Mouse (Mus musculus) neural tube, embryonic 14.5 days (tissue): ENCODE data around the gene C1qtnf5. TPM values are rescaled to one million over a fixed set of nuclear protein-coding genes. Genes with fewer than 3 reads are reported as not detected.
"Not testable (repeated sequence)": the region's sequence is repeated elsewhere in the genome, so short reads cannot be mapped to it uniquely, and the experiment has no call there.

Experiments
- ATAC-seq: fragments of 200-750 bp; cut with Nextera tagmentation; 2 replicates; pipeline ENCODE4 v1.8.0; 2017; ENCODE audit warnings: low read depth, mild to moderate bottlenecking, moderate TSS enrichment, moderate library complexity
- H3K27ac ChIP-seq: fragments of 300-500 bp; sonication (generic); 2 replicates; pipeline ENCODE4 v1.5.1; 2014; ENCODE audit warnings: low read depth, mild to moderate bottlenecking, control low read depth, low read length, moderate library complexity, mixed read lengths
- H3K27me3 ChIP-seq: fragments of 300-500 bp; sonication (generic); 2 replicates; pipeline ENCODE4 v1.6.1; 2014; ENCODE audit warnings: low read length; ENCODE audit not compliant: control insufficient read depth, insufficient read depth
- H3K36me3 ChIP-seq: fragments of 300-500 bp; sonication (generic); 2 replicates; pipeline ENCODE4 v1.6.1; 2014; ENCODE audit warnings: low read length, mixed read lengths; ENCODE audit not compliant: control insufficient read depth, insufficient read depth
- H3K4me1 ChIP-seq: fragments of 300-500 bp; sonication (generic); 2 replicates; pipeline ENCODE4 v1.6.1; 2014; ENCODE audit warnings: low read length; ENCODE audit not compliant: control insufficient read depth, insufficient read depth
- H3K4me2 ChIP-seq: fragments of 300-500 bp; sonication (generic); 2 replicates; pipeline ENCODE4 v1.6.1; 2014; ENCODE audit warnings: mild to moderate bottlenecking, low read depth, low read length, control low read depth
- H3K4me3 ChIP-seq: fragments of 300-500 bp; sonication (generic); 2 replicates; pipeline ENCODE4 v1.5.1; 2014; ENCODE audit warnings: low read depth, low read length, control low read depth, mixed read lengths
- H3K9ac ChIP-seq: fragments of 300-500 bp; sonication (generic); replicated peaks from 2 replicates; pipeline ENCODE4 v1.6.1; 2014; ENCODE audit warnings: low read depth, mild to moderate bottlenecking, control low read depth, low read length, mixed read lengths
- H3K9me3 ChIP-seq: fragments of 300-500 bp; sonication (generic); 2 replicates; pipeline ENCODE4 v1.6.1; 2016; ENCODE audit warnings: low read length; ENCODE audit not compliant: control insufficient read depth
- WGBS: fragments of 180-500 bp; shearing (Covaris S2); extraction: QIAGEN DNeasy Blood & Tissue Kit; methylation state at CpG from one replicate; pipeline ENCODE4 v1.1.7; 2014; 5-methylcytosine and 5-hydroxymethylcytosine counted together
- polyA plus RNA-seq: library from polyadenylated mRNA; unstranded; fragments of >200 nt; fragmentation: Nextera tagmentation; extraction: Ambion mirVana; gene quantifications from 2 replicates; pipeline ENCODE4 v1.2.1, GENCODE M21; 2014

Gene C1qtnf5
- polyA plus RNA-seq, 1 experiment from 2014 or later: 8.0 TPM

- H3K4me2 ChIP-seq: peak overlapping the region; percentile 14; the same call in 1 of the 2 replicates
- H3K9me3 ChIP-seq: no peaks in the 10 kb centered on the region
- no peaks in the 10 kb centered on the region for H3K27me3 ChIP-seq
- no peak overlapping the region for H3K4me3 ChIP-seq
- peaks cover 36% of the 10 kb centered on the region for H3K4me1 ChIP-seq
- WGBS: 28% methylated on average over 9 of the region's 9 CpGs
- no peaks in the 10 kb centered on the region; the same call in 1 of the 2 replicates for H3K36me3 ChIP-seq
- H3K27ac ChIP-seq: no peak overlapping the region
- H3K9ac ChIP-seq: no peak overlapping the region
- ATAC-seq: no peak
These were observed 2.5 kb downstream of the C1qtnf5 start for GRCm38 (mm10) chr9:44109360-44110095.

- not testable (repeated sequence) for H3K27me3 ChIP-seq, H3K9me3 ChIP-seq, H3K27ac ChIP-seq, H3K9ac ChIP-seq, H3K4me2 ChIP-seq, H3K36me3 ChIP-seq, H3K4me3 ChIP-seq, ATAC-seq
- peaks cover 36% of the 10 kb centered on the region for H3K4me1 ChIP-seq
- WGBS: 69% methylated on average over 9 of the region's 12 CpGs
These were observed 4.9 kb downstream of the C1qtnf5 start for GRCm38 (mm10) chr9:44111909-44112308.

- Histone ChIP-seq H3K27ac (0 out of 2 replicates have a peak within 1 kb of the TSS, but pooled peaks have one; percentile 16), H3K36me3 (no peaks in the 10 kb centered on the region; the same call in 1 of the 2 replicates), H3K9ac (peak within 1 kb of the TSS; percentile 72), H3K9me3 (no peaks in the 10 kb centered on the region), H3K4me1 (peaks cover 24% of the 10 kb centered on the region), H3K4me3 (peak within 1 kb of the TSS; percentile 71), H3K4me2 (peak within 1 kb of the TSS; percentile 41), H3K27me3 (no peaks in the 10 kb centered on the region)
- peak; percentile 96 for ATAC-seq
- under 1% methylated on average over 50 of the region's 51 CpGs for WGBS
These were observed 6.2 kb downstream of the C1qtnf5 start, which contains the start of the genes Gm49380 and Rnf26 for GRCm38 (mm10) chr9:44113105-44113789. Gm49380 (minus strand) TSS chr9:44113500. Rnf26 (minus strand) TSS chr9:44113517.

- no peak for ATAC-seq
- Histone ChIP-seq H3K36me3 (no peaks in the 10 kb centered on the region), H3K9me3 (no peaks in the 10 kb centered on the region), H3K9ac (no peak overlapping the region), H3K4me2 (no peak overlapping the region), H3K4me3 (no peak overlapping the region), H3K4me1 (peaks cover 12% of the 10 kb centered on the region; the same call in 1 of the 2 replicates), H3K27ac (no peak overlapping the region), H3K27me3 (no peaks in the 10 kb centered on the region)
- 88% methylated on average over 2 of the region's 2 CpGs for WGBS
These were observed 7.4 kb downstream of the C1qtnf5 start for GRCm38 (mm10) chr9:44114453-44114852.

GRCm38 (mm10) chr9:44115599-44115998 is 8.6 kb downstream of the C1qtnf5 start:
- Histone ChIP-seq H3K9me3 (no peaks in the 10 kb centered on the region), H3K4me1 (peaks cover under 1% of the 10 kb centered on the region; the same call in 1 of the 2 replicates), H3K36me3 (no peaks in the 10 kb centered on the region), H3K27me3 (no peaks in the 10 kb centered on the region), H3K4me3 (no peak overlapping the region), H3K4me2 (no peak overlapping the region), H3K27ac (no peak overlapping the region), H3K9ac (no peak overlapping the region)
- 91% methylated on average over 9 of the region's 9 CpGs for WGBS
- ATAC-seq: no peak

- WGBS: 94% methylated on average over 4 of the region's 4 CpGs
- H3K4me2 ChIP-seq: no peak overlapping the region
- no peaks in the 10 kb centered on the region for H3K36me3 ChIP-seq
- no peaks in the 10 kb centered on the region for H3K4me1 ChIP-seq
- ATAC-seq: no peak
- H3K9me3 ChIP-seq: no peaks in the 10 kb centered on the region
- H3K27me3 ChIP-seq: no peaks in the 10 kb centered on the region
- no peak overlapping the region for H3K4me3 ChIP-seq
- H3K27ac ChIP-seq: no peak overlapping the region
- H3K9ac ChIP-seq: no peak overlapping the region
These were observed 9.1 kb downstream of the C1qtnf5 start for GRCm38 (mm10) chr9:44116182-44116581.

- H3K4me3 ChIP-seq: no peak overlapping the region
- H3K4me1 ChIP-seq: no peaks in the 10 kb centered on the region
- no peaks in the 10 kb centered on the region for H3K9me3 ChIP-seq
- H3K4me2 ChIP-seq: no peak overlapping the region
- ATAC-seq: no peak
- no peak overlapping the region for H3K9ac ChIP-seq
- no peaks in the 10 kb centered on the region for H3K36me3 ChIP-seq
- 47% methylated on average over 5 of the region's 5 CpGs for WGBS
- no peaks in the 10 kb centered on the region for H3K27me3 ChIP-seq
- H3K27ac ChIP-seq: no peak overlapping the region
These were observed 12.0 kb downstream of the C1qtnf5 start for GRCm38 (mm10) chr9:44119011-44119410.

- 85% methylated on average over 8 of the region's 8 CpGs for whole genome bisulfite sequencing
- Histone ChIP-seq H3K27ac (no peak overlapping the region), H3K27me3 (no peaks in the 10 kb centered on the region), H3K4me3 (no peak overlapping the region), H3K4me2 (no peak overlapping the region), H3K9me3 (no peaks in the 10 kb centered on the region), H3K36me3 (no peaks in the 10 kb centered on the region), H3K4me1 (no peaks in the 10 kb centered on the region), H3K9ac (no peak overlapping the region)
- no peak for ATAC-seq
These were observed 13.0 kb downstream of the C1qtnf5 start for GRCm38 (mm10) chr9:44119948-44120465.

GRCm38 (mm10) chr9:44124317-44124716 is 17.3 kb downstream of the C1qtnf5 start:
- H3K4me2 ChIP-seq: no peak overlapping the region
- no peaks in the 10 kb centered on the region for H3K4me1 ChIP-seq
- no peak overlapping the region for H3K9ac ChIP-seq
- no peaks in the 10 kb centered on the region for H3K27me3 ChIP-seq
- H3K36me3 ChIP-seq: no peaks in the 10 kb centered on the region
- ATAC-seq: no peak
- no peak overlapping the region for H3K27ac ChIP-seq
- no peaks in the 10 kb centered on the region for H3K9me3 ChIP-seq
- no peak overlapping the region for H3K4me3 ChIP-seq
- 74% methylated on average over 6 of the region's 6 CpGs for WGBS
